Mouse (Mus musculus): ENCODE results near the gene Ssh2.

DNA sequence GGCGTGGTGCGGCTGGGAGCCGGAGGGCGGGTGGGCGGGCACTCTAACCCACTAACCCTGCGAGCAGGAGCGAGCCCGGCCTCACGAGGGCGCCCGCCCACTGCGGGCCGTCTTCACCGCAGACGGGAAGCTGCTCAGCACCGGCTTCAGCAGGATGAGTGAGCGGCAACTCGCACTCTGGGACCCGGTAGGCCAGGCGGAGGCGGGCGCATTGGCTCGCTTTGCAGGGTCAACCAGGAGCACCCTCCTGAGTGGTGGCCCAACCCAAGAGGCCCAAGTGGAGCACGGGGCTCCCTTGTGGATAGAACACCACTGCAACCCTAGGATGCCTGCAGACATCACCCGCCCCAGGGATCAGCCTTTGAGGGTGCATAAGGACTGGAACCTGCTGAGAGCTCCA lies 251.1 kb downstream of the Ssh2 start:
- TF ChIP-seq MAFK (IDR thresholded peaks at IDR 0.05; ENCODE audit: insufficient read depth, low read depth, low read length) (no peak), CHD2 (IDR thresholded peaks at IDR 0.05; ENCODE audit: low read depth, low read length) (no peak), HCFC1 (IDR thresholded peaks at IDR 0.05; ENCODE audit: borderline replicate concordance, insufficient read depth, low read length) (no peak)

All from ES-E14 (cell line).